Mouse (Mus musculus): ENCODE data around the gene Lrrtm3. TPM values are rescaled to one million over a fixed set of nuclear protein-coding genes. Genes with fewer than 3 reads are reported as not detected.

The Lrrtm3 gene
- polyA plus RNA-seq, 1 experiment from 2014 or later, result 51.7 TPM

DNA sequence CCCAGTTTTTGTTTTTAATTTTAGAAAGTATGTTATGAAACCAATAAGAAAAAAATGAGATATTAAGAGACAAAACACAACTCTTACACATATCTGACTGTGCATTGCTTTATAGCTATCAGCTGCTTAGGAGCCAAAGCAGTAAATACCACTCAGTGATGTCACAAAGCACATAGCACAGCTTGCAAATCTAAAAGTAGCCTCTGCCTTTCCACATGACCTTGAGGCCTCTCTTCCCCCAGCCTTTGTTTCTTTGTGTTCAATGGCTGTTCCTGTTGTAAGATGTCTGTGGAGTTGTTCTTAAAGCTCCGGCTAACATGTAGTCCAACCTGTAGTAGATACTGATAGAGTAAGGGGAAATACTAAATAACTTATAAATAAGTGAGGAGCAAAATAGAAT is 69.7 kb downstream of the Lrrtm3 start:
- no peaks in the 10 kb centered on the region for H3K9me3 ChIP-seq (replicated peaks; ENCODE audit: control insufficient read depth, low read length, poor library complexity, severe bottlenecking)
- no peaks in the 10 kb centered on the region for H3K4me1 ChIP-seq (ENCODE audit: control insufficient read depth, insufficient read depth, low read length)
- 84% methylated on average over 1 of the region's 1 CpGs for WGBS
- no peak overlapping the region for H3K4me2 ChIP-seq (ENCODE audit: low read length)
- no peak for ATAC-seq
- H3K27ac ChIP-seq (ENCODE audit: low read length), result no peak overlapping the region
- H3K9ac ChIP-seq (ENCODE audit: low read depth, low read length), result no peak overlapping the region
- H3K4me3 ChIP-seq (ENCODE audit: low read depth, low read length), result no peak overlapping the region
- H3K36me3 ChIP-seq (ENCODE audit: control insufficient read depth, insufficient read depth, low read length), result no peaks in the 10 kb centered on the region
- no peaks in the 10 kb centered on the region for H3K27me3 ChIP-seq (ENCODE audit: control insufficient read depth, insufficient read depth, low read depth, low read length)

DNA sequence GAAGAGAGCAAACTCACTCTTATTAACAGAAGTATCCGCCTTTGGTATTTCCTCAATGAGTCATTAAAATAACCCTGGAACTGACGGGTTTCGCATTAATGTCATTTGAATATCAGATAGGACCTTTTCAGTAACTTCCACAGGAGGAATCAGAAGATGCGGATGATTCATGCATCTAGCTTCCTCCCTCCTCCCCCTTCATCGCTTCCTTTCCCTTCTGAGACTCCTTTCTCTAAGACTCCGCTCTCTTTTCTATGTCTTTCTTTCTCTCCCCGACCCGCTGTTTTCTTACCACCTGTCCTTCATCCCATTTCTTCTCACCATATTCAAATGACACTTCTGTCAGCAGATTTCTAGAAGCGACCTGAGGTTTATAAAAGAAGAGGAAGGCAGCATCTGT is 88.1 kb downstream of the Lrrtm3 start:
- H3K4me1 ChIP-seq (ENCODE audit: control insufficient read depth, insufficient read depth, low read length), result no peaks in the 10 kb centered on the region
- H3K9me3 ChIP-seq (replicated peaks; ENCODE audit: control insufficient read depth, low read length, poor library complexity, severe bottlenecking), result no peaks in the 10 kb centered on the region
- no peak overlapping the region for H3K4me3 ChIP-seq (ENCODE audit: low read depth, low read length)
- H3K27ac ChIP-seq (ENCODE audit: low read length), result no peak overlapping the region
- H3K36me3 ChIP-seq (ENCODE audit: control insufficient read depth, insufficient read depth, low read length), result no peaks in the 10 kb centered on the region
- no peak for ATAC-seq
- H3K4me2 ChIP-seq (ENCODE audit: low read length), result no peak overlapping the region
- 88% methylated on average over 9 of the region's 9 CpGs for WGBS
- H3K9ac ChIP-seq (ENCODE audit: low read depth, low read length), result no peak overlapping the region
- no peaks in the 10 kb centered on the region for H3K27me3 ChIP-seq (ENCODE audit: control insufficient read depth, insufficient read depth, low read depth, low read length)

DNA sequence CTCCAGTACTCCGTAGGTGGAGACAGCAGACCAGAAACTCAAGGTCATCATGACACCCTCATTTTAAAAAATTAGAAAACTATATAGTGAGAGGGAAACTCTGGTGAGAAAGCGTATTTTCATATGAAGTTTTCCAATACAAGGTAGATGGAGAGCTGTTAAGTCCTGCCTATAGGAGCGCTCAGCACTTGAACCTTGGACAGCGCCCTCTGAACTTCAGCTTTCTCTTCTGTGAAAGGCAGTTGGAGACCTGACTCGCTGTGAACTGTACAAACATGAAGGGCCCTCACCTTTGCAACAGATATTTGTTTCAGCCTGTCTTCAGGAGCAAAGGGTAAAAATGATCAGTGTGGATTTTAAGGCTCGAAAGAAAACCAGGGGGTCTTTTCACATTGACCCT is 88.5 kb downstream of the Lrrtm3 start:
- no peak for ATAC-seq
- Histone ChIP-seq H3K9ac (ENCODE audit: low read depth, low read length) (no peak overlapping the region), H3K27ac (ENCODE audit: low read length) (no peak overlapping the region), H3K27me3 (ENCODE audit: control insufficient read depth, insufficient read depth, low read depth, low read length) (no peaks in the 10 kb centered on the region), H3K4me1 (ENCODE audit: control insufficient read depth, insufficient read depth, low read length) (no peaks in the 10 kb centered on the region), H3K4me3 (ENCODE audit: low read depth, low read length) (no peak overlapping the region), H3K36me3 (ENCODE audit: control insufficient read depth, insufficient read depth, low read length) (no peaks in the 10 kb centered on the region), H3K4me2 (ENCODE audit: low read length) (no peak overlapping the region), H3K9me3 (replicated peaks; ENCODE audit: control insufficient read depth, low read length, poor library complexity, severe bottlenecking) (no peaks in the 10 kb centered on the region)
- 83% methylated on average over 6 of the region's 6 CpGs for whole genome bisulfite sequencing

DNA sequence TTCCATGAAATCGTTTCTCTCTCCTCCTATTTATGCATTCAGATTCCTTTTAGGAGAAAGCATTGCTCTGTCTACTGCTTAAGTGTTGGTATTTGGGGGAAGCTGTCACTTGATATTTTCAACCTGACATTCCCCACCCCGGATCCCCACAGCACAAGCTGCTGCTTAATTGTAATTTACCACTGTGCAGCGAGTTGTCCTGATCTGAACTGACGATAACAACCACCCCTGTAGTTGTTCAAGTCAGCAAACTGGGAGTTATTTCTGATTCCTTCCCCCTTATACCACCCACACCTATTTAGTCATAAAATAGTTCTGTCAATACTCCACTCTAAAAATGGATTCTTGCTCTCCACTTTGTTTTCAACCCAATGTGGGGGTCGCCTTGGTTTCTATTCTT is 95.8 kb downstream of the Lrrtm3 start:
- Histone ChIP-seq H3K36me3 (ENCODE audit: control insufficient read depth, insufficient read depth, low read length) (no peaks in the 10 kb centered on the region), H3K9me3 (replicated peaks; ENCODE audit: control insufficient read depth, low read length, poor library complexity, severe bottlenecking) (no peaks in the 10 kb centered on the region), H3K4me3 (ENCODE audit: low read depth, low read length) (no peak overlapping the region), H3K4me2 (ENCODE audit: low read length) (no peak overlapping the region), H3K27me3 (ENCODE audit: control insufficient read depth, insufficient read depth, low read depth, low read length) (no peaks in the 10 kb centered on the region), H3K4me1 (ENCODE audit: control insufficient read depth, insufficient read depth, low read length) (no peaks in the 10 kb centered on the region), H3K27ac (ENCODE audit: low read length) (no peak overlapping the region), H3K9ac (ENCODE audit: low read depth, low read length) (no peak overlapping the region)
- ATAC-seq, result no peak
- WGBS, result 90% methylated on average over 5 of the region's 5 CpGs

DNA sequence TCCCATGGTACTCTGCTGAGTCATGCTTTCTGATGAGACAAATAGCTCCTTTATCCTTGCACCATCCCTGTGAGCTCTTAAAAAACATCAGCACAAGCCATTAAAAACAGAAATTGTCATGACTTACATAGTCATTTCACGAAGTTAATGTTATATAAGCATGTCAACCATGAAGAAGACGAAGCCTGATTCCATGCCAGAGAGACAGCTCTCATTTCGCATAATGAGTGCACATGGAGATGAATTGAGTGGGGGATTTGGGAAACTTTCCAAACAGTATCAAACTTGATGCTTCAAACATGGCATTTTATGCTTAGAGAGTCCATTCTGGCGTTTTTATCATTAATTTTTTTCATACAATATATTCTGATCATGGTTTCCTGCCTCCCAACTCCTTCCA is 104.5 kb downstream of the Lrrtm3 start:
- ATAC-seq, result no peak

DNA sequence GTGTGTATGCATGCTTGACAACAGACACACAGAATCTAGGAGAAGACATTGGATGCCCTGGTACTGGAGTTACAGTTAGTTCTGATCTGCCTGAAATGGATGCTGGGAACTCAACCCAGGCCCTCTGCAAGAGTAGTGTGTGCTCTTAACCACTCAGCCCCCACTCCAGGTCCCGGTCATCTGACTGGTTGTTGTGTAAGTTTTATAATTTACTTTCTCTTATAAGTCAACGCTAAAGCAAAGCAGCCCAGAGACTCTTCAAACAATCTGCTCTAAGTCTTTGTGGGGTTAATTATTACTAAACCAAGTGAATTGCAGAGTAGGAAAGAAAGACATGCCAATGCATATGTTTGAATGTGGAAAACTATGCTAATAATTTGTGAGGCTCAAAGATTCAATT is 110.7 kb downstream of the Lrrtm3 start:
- Histone ChIP-seq H3K4me3 (ENCODE audit: low read depth, low read length) (no peak overlapping the region), H3K36me3 (ENCODE audit: control insufficient read depth, insufficient read depth, low read length) (no peaks in the 10 kb centered on the region), H3K9me3 (replicated peaks; ENCODE audit: control insufficient read depth, low read length, poor library complexity, severe bottlenecking) (no peaks in the 10 kb centered on the region), H3K27me3 (ENCODE audit: control insufficient read depth, insufficient read depth, low read depth, low read length) (no peaks in the 10 kb centered on the region), H3K27ac (ENCODE audit: low read length) (no peak overlapping the region), H3K4me2 (ENCODE audit: low read length) (no peak overlapping the region), H3K9ac (ENCODE audit: low read depth, low read length) (no peak overlapping the region), H3K4me1 (ENCODE audit: control insufficient read depth, insufficient read depth, low read length) (peaks cover 11% of the 10 kb centered on the region)
- WGBS, result 88% methylated on average over 2 of the region's 2 CpGs
- ATAC-seq, result no peak

More for the DNA sequence above, 104.5 kb downstream of the Lrrtm3 start:
- Histone ChIP-seq H3K4me1 (ENCODE audit: control insufficient read depth, insufficient read depth, low read length) (no peaks in the 10 kb centered on the region), H3K4me3 (ENCODE audit: low read depth, low read length) (no peak overlapping the region), H3K27me3 (ENCODE audit: control insufficient read depth, insufficient read depth, low read depth, low read length) (no peaks in the 10 kb centered on the region), H3K36me3 (ENCODE audit: control insufficient read depth, insufficient read depth, low read length) (no peaks in the 10 kb centered on the region), H3K4me2 (ENCODE audit: low read length) (no peak overlapping the region), H3K9ac (ENCODE audit: low read depth, low read length) (no peak overlapping the region), H3K9me3 (replicated peaks; ENCODE audit: control insufficient read depth, low read length, poor library complexity, severe bottlenecking) (no peaks in the 10 kb centered on the region), H3K27ac (ENCODE audit: low read length) (no peak overlapping the region)
- WGBS, result 74% methylated on average over 4 of the region's 4 CpGs

DNA sequence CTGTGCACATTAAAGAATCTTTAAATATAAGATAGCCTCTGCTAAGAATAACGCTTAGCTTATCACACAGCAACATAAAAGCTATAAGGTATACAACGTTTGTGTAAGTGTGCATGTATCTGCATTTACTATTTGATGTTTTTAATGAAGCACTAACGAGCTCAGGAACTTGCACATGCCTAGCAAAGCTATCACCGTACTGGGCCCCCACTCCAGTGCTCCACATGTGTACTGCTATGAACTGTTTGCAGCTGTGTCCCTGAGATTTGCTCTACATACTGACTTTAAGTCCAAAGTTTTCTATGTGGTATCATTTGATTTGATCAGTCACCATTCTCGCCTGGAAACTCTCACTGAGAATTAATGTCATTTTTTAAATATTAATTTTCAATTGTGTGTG is 111.1 kb downstream of the Lrrtm3 start:
- Histone ChIP-seq H3K27ac (ENCODE audit: low read length) (peak overlapping the region; percentile 10; the same call in 1 of the 2 replicates), H3K27me3 (ENCODE audit: control insufficient read depth, insufficient read depth, low read depth, low read length) (no peaks in the 10 kb centered on the region), H3K9ac (ENCODE audit: low read depth, low read length) (no peak overlapping the region), H3K4me2 (ENCODE audit: low read length) (peak overlapping the region; percentile 42), H3K4me1 (ENCODE audit: control insufficient read depth, insufficient read depth, low read length) (peaks cover 11% of the 10 kb centered on the region), H3K4me3 (ENCODE audit: low read depth, low read length) (no peak overlapping the region), H3K9me3 (replicated peaks; ENCODE audit: control insufficient read depth, low read length, poor library complexity, severe bottlenecking) (no peaks in the 10 kb centered on the region), H3K36me3 (ENCODE audit: control insufficient read depth, insufficient read depth, low read length) (no peaks in the 10 kb centered on the region)
- WGBS, result 66% methylated on average over 5 of the region's 5 CpGs
- ATAC-seq, result peak; percentile 44; the same call in 1 of the 2 replicates

DNA sequence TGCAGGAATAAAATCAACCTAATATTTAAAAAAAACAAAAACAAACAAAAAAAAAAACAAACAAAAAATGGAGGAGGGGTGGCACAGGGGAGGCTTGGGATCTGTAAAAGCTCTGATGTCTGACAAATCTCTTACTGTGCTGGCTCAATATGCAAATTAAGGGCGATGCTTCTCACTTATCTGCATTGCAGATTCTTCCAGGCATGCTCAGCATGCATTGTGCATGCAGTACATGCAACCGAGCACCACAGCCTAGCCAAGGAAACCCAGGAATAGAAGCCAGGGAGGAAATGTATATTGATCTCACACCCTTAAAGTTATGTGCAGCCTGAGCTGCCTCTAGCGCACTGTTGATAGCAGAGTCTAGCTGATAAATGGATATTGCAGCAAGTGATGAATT is 111.5 kb downstream of the Lrrtm3 start:
- Histone ChIP-seq H3K9me3 (replicated peaks; ENCODE audit: control insufficient read depth, low read length, poor library complexity, severe bottlenecking) (no peaks in the 10 kb centered on the region), H3K27ac (ENCODE audit: low read length) (peak overlapping the region; percentile 10), H3K36me3 (ENCODE audit: control insufficient read depth, insufficient read depth, low read length) (no peaks in the 10 kb centered on the region), H3K27me3 (ENCODE audit: control insufficient read depth, insufficient read depth, low read depth, low read length) (no peaks in the 10 kb centered on the region), H3K4me3 (ENCODE audit: low read depth, low read length) (no peak overlapping the region), H3K9ac (ENCODE audit: low read depth, low read length) (no peak overlapping the region), H3K4me2 (ENCODE audit: low read length) (peak overlapping the region; percentile 42), H3K4me1 (ENCODE audit: control insufficient read depth, insufficient read depth, low read length) (peaks cover 11% of the 10 kb centered on the region)
- ATAC-seq, result peak; percentile 90
- 15% methylated on average over 3 of the region's 3 CpGs for WGBS

DNA sequence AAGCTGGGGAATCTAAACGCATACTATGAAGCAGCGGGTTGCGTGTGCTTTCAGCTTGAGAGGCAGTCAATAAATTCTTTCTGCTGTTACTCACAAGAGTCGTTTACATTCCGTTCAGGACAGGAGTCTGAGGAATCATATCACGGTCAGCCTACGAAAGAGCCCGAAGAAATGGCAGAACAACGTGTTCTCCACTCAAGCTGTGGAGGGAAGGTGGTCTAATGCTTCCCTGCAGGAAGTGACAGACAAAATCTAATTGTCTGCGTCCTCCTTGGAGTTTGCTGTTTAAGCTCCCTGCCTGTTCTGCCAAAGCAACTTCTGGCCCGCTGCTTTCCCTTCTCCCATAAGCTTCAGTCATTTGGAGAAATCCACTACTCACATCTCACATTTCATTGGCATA is 112.0 kb downstream of the Lrrtm3 start:
- peak; percentile 47 for ATAC-seq
- Histone ChIP-seq H3K4me3 (ENCODE audit: low read depth, low read length) (peak overlapping the region; percentile 17), H3K27ac (ENCODE audit: low read length) (peak overlapping the region; percentile 19), H3K27me3 (ENCODE audit: control insufficient read depth, insufficient read depth, low read depth, low read length) (no peaks in the 10 kb centered on the region), H3K4me1 (ENCODE audit: control insufficient read depth, insufficient read depth, low read length) (peaks cover 11% of the 10 kb centered on the region), H3K9me3 (replicated peaks; ENCODE audit: control insufficient read depth, low read length, poor library complexity, severe bottlenecking) (no peaks in the 10 kb centered on the region), H3K36me3 (ENCODE audit: control insufficient read depth, insufficient read depth, low read length) (no peaks in the 10 kb centered on the region), H3K9ac (ENCODE audit: low read depth, low read length) (no peak overlapping the region), H3K4me2 (ENCODE audit: low read length) (peak overlapping the region; percentile 42)
- WGBS, result 9% methylated on average over 11 of the region's 11 CpGs

DNA sequence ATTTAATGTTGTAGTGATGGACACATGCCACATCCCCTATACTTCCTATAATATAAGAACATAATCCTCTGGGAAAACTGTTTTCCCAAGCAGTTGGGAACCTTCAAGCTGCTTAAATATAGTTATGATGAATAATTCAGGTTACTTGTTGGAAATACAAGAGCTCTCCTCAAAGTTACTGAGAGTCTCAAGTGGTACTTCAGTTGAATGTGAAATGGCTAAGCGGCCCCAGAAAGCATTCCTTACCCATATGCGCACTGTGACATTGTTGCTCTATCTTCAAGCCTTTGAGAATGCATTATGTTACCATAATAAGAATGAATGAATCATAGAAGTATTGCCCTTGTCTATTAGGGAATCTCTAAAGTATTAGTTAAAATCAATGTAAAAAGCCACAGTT is 117.8 kb downstream of the Lrrtm3 start:
- Histone ChIP-seq H3K4me3 (ENCODE audit: low read depth, low read length) (no peak overlapping the region), H3K9me3 (replicated peaks; ENCODE audit: control insufficient read depth, low read length, poor library complexity, severe bottlenecking) (no peaks in the 10 kb centered on the region), H3K36me3 (ENCODE audit: control insufficient read depth, insufficient read depth, low read length) (no peaks in the 10 kb centered on the region), H3K4me2 (ENCODE audit: low read length) (no peak overlapping the region), H3K4me1 (ENCODE audit: control insufficient read depth, insufficient read depth, low read length) (no peaks in the 10 kb centered on the region), H3K27me3 (ENCODE audit: control insufficient read depth, insufficient read depth, low read depth, low read length) (no peaks in the 10 kb centered on the region), H3K9ac (ENCODE audit: low read depth, low read length) (no peak overlapping the region), H3K27ac (ENCODE audit: low read length) (no peak overlapping the region)
- ATAC-seq, result no peak
- 90% methylated on average over 2 of the region's 2 CpGs for WGBS
